Mouse (Mus musculus) lung, adult 2 months (tissue): ENCODE data around the gene Klk9. TPM values are rescaled to one million over a fixed set of nuclear protein-coding genes. Genes with fewer than 3 reads are reported as not detected.

ENCODE experiments used
- DNase-seq: peaks from one replicate; pipeline ENCODE4 v3.0.0; 2022
- H3K4me1 ChIP-seq: fragments of 200-500 bp; 2 replicates; pipeline ENCODE4 v1.6.1; 2011; ENCODE audit warnings: low read length; ENCODE audit not compliant: control insufficient read depth, insufficient read depth
- H3K4me3 ChIP-seq: fragments of 200-500 bp; replicated peaks from 2 replicates; pipeline ENCODE3; 2011; ENCODE audit warnings: low read depth, mild to moderate bottlenecking, control low read depth, low read length; ENCODE audit errors: extremely low read depth
- CTCF ChIP-seq: fragments of 200-500 bp; IDR thresholded peaks from 2 replicates; pipeline ENCODE4 v1.5.1; 2011; ENCODE audit warnings: mild to moderate bottlenecking, low read length, control low read depth; ENCODE audit not compliant: insufficient read depth
- POLR2A ChIP-seq: fragments of 200-500 bp; IDR thresholded peaks from 2 replicates; pipeline ENCODE4 v1.6.1; 2011; ENCODE audit warnings: low read depth, mild to moderate bottlenecking, control low read depth, low read length, borderline replicate concordance; ENCODE audit errors: extremely low read depth
- WGBS: fragments of 180-500 bp; shearing (Covaris S2); methylation state at CpG from one replicate; pipeline ENCODE4 v1.1.7; 2018; 5-methylcytosine and 5-hydroxymethylcytosine counted together
- polyA plus RNA-seq: library from polyadenylated mRNA; depleted of rRNA; stranded (reverse); fragments of >200 nt; gene quantifications from 2 replicates; pipeline ENCODE4 v1.2.3, GENCODE M21; 2012

Gene Klk9
- polyA plus RNA-seq, 1 experiment = 11.6 TPM

DNA sequence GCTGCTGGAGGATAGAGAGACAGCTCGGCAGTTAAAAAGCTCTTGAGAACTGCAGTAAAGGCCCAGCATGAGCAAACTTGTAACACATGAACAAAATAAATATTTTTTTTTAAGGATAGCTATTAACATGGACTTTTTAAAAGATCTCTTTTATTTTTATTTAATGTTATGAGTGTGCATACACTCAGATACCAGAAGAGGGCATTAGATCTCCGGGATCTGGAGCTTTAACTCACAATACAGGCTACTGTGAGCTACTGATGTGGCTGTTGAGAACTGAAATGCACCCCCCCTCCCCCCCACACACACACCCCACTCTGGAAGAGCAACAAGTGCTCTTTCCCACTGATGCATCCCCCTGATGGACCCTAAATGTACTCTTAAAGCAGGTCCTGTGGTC, 2.4 kb upstream of the Klk9 start:
- no peaks in the 10 kb centered on the region for H3K4me1 ChIP-seq
- DNase-seq = no peak
- H3K4me3 ChIP-seq = no peak overlapping the region
- TF ChIP-seq POLR2A (no peak), CTCF (no peak)
- WGBS = 57% methylated on average over 2 of the region's 2 CpGs

DNA sequence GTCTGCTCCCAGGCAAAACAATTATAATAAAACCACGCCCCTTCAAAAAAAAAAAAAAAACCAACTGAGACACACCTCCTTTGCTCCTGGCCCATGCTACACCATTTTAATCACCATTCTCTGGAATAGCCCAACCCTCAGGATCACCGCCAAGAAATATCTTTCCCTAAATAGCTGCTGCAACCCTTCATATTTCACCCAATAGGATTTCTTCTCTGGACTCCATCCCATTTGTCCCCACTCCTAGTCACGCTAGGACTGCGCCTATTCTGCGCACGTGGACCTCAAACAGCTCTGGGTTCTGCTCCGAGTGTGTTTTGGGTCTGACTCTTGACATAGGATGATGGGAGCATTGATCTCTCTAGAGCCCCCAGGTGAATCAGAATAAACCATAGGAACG, 4.7 kb downstream of the Klk9 start:
- no peak for DNase-seq
- Histone ChIP-seq H3K4me1 (peaks cover 4% of the 10 kb centered on the region), H3K4me3 (peak overlapping the region; percentile 36)
- 11% methylated on average over 8 of the region's 8 CpGs for WGBS
- TF ChIP-seq POLR2A (no peak), CTCF (no peak)

GRCm38 (mm10) chr7:43797333-43797769, 5.7 kb downstream of the Klk9 start, which contains the start of gene Klk8:
Gene Klk8 (plus strand): TSS chr7:43797577.
- WGBS = under 1% methylated on average over 28 of the region's 28 CpGs
- TF ChIP-seq CTCF (no peak), POLR2A (no peak)
- peak within 1 kb of the TSS; percentile 81 for H3K4me3 ChIP-seq
- peaks cover 4% of the 10 kb centered on the region for H3K4me1 ChIP-seq
- DNase-seq = peak; percentile 47

DNA sequence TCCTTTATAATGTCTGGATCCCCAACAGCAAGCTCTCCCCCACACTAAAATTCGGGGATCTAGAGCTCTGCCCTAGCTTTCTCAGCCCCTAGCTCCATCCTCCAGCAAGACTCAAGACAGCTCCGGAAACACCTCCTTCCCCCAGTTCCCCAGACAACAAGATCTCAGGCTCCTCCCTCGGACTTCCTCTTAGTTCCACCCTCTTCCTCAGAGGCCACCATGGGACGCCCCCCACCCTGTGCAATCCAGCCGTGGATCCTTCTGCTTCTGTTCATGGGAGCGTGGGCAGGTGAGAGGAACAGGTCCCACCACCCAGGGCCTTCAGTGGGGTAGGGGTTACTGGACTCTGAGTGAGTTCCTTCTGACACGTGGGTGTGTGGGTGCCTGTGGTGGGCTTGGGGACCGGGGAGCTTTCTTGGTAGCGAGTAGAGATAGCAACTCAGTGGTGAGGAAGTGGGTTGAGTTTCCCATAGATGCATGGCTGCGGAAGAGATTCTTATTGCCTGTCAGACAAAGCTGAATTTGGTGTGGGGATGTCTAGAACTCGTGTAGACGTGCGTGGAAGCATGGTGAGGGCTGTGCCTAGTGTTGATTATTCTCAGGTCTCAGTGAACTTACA, 6.3 kb downstream of the Klk9 start:
- no peak for DNase-seq
- H3K4me1 ChIP-seq = peaks cover 4% of the 10 kb centered on the region
- WGBS = 24% methylated on average over 13 of the region's 13 CpGs
- TF ChIP-seq CTCF (no peak), POLR2A (no peak)
- H3K4me3 ChIP-seq = peak overlapping the region; percentile 81

- Histone ChIP-seq H3K4me3 (no peak overlapping the region), H3K4me1 (peaks cover 4% of the 10 kb centered on the region)
- 73% methylated on average over 7 of the region's 7 CpGs for WGBS
- no peak for DNase-seq
- TF ChIP-seq POLR2A (no peak), CTCF (no peak)
Measured at GRCm38 (mm10) chr7:43799876-43800275, 8.2 kb downstream of the Klk9 start.

- no peak for TF ChIP-seq CTCF
- no peak for TF ChIP-seq POLR2A
- WGBS = 53% methylated on average over 5 of the region's 5 CpGs
- H3K4me3 ChIP-seq = no peak within 1 kb of the TSS
- no peak for DNase-seq
- H3K4me1 ChIP-seq = no peaks in the 10 kb centered on the region
Measured at GRCm38 (mm10) chr7:43810994-43811393, 19.3 kb downstream of the Klk9 start, which contains the start of gene Klk7. Gene Klk7 (plus strand): TSS chr7:43811294.

DNA sequence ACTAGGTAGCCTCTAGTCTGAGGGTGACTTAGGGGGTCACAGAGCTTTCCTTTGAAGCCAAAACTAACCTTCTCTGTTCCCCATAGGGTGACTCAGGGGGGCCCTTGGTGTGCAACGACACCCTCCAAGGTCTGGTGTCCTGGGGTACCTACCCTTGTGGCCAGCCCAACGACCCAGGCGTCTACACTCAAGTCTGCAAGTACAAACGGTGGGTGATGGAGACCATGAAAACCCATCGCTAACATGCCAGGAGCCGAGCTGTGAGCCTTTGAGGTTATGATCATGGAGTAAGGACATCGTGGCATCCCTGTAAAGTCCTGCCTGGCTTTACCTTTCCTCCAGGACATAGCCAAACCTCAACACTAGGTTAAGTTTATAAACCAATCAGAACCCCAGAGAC, 23.5 kb downstream of the Klk9 start:
- DNase-seq = no peak
- WGBS = 85% methylated on average over 7 of the region's 7 CpGs
- Histone ChIP-seq H3K4me3 (no peak overlapping the region), H3K4me1 (no peaks in the 10 kb centered on the region)
- no peak for TF ChIP-seq POLR2A
- no peak for TF ChIP-seq CTCF

GRCm38 (mm10) chr7:43816746-43817145, 25.1 kb downstream of the Klk9 start:
- TF ChIP-seq CTCF (no peak), POLR2A (no peak)

GRCm38 (mm10) chr7:43821581-43821980, 29.9 kb downstream of the Klk9 start:
- DNase-seq = no peak
- H3K4me1 ChIP-seq = no peaks in the 10 kb centered on the region
- TF ChIP-seq CTCF = no peak
- no peak overlapping the region for H3K4me3 ChIP-seq
- 86% methylated on average over 7 of the region's 7 CpGs for WGBS

More at GRCm38 (mm10) chr7:43816746-43817145, 25.1 kb downstream of the Klk9 start:
- H3K4me1 ChIP-seq = no peaks in the 10 kb centered on the region
- no peak overlapping the region for H3K4me3 ChIP-seq
- no peak for DNase-seq

DNA sequence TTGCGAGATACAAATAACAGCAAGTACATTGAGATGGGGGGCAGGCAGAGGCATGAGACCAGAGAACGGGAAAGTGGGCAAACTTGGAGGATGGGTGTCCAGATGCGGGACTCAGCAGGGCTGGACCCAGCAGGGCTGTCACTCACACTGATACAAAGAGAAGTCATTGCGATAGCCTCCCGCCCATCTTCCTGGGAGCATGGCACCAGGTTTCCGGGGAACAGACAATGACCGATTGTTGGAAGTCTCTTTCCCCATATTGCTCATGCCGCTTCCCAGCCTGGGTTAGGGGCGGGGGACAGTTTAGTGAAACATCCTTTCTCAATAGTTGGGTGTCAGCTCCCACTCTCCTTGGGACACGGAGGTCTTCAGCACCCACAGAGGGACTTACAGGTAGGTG, 32.5 kb downstream of the Klk9 start, which contains the start of gene Klk6:
Gene Klk6 (plus strand): TSS at position 301 of the 400 bp plus-strand sequence.
- TF ChIP-seq CTCF (no peak), POLR2A (no peak)
- no peak for DNase-seq
- Histone ChIP-seq H3K4me1 (no peaks in the 10 kb centered on the region), H3K4me3 (no peak within 1 kb of the TSS)
- WGBS = 82% methylated on average over 10 of the region's 10 CpGs
